Mouse (Mus musculus): ENCODE data around the gene Pank2.

DNA sequence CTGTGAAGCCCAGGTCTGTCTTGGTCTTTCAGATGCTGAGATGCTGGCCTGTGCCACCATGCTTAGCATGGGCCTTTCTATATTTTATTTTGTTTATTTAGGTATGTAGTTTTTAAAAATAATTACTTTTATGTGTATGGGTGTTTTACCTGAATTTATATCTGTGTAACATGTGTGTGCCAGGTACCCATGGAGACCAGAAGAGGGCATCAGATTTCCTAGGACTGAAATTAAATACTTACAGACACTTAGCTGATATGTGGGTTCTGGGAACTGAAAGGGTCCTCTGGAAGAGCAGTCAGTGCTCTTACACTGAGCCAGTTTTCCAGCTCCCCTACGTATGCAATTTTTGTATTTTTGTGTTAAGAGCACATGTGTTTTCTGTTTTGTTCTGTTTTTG, 24.0 kb downstream of the Pank2 start:
- TF ChIP-seq CTCF (IDR thresholded peaks at IDR 0.05; ENCODE audit: borderline replicate concordance, insufficient read depth, low read depth, low read length) (no peak), POLR2A (IDR thresholded peaks at IDR 0.05; ENCODE audit: borderline replicate concordance, insufficient read depth, low read length) (no peak)
